Mouse (Mus musculus): ENCODE results near the gene Gm8279.
"Not testable (repeated sequence)": the region's sequence is repeated elsewhere in the genome, so short reads cannot be mapped to it uniquely, and the experiment has no call there.

Gm8279 gene

DNA sequence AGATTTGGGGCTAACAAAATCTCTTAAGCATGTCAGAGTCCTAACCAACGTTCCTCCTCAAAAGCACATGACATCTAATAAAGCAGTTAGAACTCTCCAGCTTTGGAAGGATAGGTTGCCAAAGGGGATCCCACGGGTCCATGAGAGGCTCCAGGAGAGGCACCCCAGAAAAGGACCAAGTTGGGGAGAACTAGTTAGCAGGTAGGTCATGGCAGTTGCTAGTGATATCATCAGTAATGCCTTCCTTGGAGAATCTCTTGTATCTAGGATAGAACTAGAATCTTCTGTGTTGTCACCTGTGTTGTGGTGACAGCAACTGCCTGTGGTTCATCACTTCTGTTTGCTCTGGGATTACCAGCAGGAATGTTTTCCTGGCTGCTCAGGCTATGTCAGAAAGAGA is at the start of gene Gm8279:
Gm8279 (plus strand) TSS at position 301 of the 400 bp plus-strand sequence.
- DNase-seq (ENCODE audit: low spot score in 2 of 2) = not testable (repeated sequence)

- DNase-seq (ENCODE audit: low spot score in 2 of 2) = not testable (repeated sequence)
Observed at GRCm38 (mm10) chr14:5164235-5164634, 32.9 kb downstream of the Gm8279 start, which contains the start of gene Gm3317. Gene Gm3317 (plus strand): TSS chr14:5164535.

DNA sequence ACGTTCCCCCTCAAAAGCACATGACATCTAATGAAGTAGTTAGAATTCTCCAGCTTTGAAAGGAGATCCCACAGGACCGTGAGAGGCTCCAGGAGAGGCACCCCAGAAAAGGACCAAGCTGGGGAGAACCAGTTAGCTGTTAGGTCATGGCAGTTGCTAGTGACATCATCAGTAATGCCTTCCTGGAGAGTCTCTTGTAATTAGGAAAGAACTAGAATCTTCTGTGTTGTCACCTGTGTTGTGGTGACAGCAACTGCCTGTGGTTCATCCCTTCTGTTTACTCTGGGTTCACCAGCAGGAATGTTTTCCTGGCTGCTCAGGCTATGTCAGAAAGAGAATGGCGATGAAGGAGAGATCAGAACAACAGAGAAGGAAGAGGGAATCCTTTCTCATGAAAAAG is 54.2 kb downstream of the Gm8279 start, which contains the start of gene Gm8271:
Gm8271 (plus strand) TSS at position 301 of the 400 bp plus-strand sequence.
- DNase-seq (ENCODE audit: low spot score in 2 of 2) = not testable (repeated sequence)

All from thymus, postnatal 10 days (tissue).